16 mouse cellular contexts compared by ENCODE assay signal in the genomic region with DNA sequence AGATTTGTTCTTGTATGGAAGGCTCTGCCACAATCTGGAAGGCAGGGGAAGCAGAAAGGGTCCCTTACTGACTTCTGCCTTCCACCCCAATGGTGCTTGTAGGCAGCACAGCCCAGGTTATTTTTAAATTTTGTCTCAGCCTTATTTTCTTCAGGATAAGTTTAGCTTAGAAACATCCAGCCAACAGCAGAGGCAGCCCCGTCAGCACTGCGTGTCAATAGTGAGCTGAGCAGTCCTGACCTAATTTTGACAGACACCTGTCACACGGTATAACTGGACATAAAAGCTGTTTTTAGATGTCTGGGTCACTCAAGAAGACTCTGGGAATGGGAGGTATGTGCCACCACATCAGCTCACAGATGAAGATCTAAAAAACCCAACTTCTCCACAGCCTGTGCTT. TPM values are rescaled to one million over a fixed set of nuclear protein-coding genes. Genes with fewer than 3 reads are reported as not detected.
"Had no signal": no experiment of that assay in that cellular context is flagged by ENCODE, and none has a peak within 500 bp of the region (broad histone marks: within the 10 kb centered on the region; RNA-seq: fewer than 3 reads in every experiment).

No protein-coding gene starts in this region.

- H3K4me3 ChIP-seq: left cerebral cortex, adult 2 months; liver, embryonic 13.5 days had no signal

- H3K4me1 ChIP-seq: liver, embryonic 13.5 days had no signal

- H3K27ac ChIP-seq: left cerebral cortex, adult 2 months; liver, embryonic 13.5 days; stomach, postnatal 0 days had no signal

- H3K36me3 ChIP-seq: liver, embryonic 13.5 days had no signal

- H3K9me3 ChIP-seq: liver, embryonic 13.5 days had no signal

- DNase-seq: kidney, postnatal 10 days; kidney, postnatal 36 days; layer of hippocampus, postnatal 36 days; liver, embryonic 13.5 days; lung, adult 2 months; lung, postnatal 14 days; lung, postnatal 4 days; midbrain, embryonic 14.5 days; thymus, adult 2 months; thymus, postnatal 14 days; thymus, postnatal 4 days had no signal

- H3K27me3 ChIP-seq: liver, embryonic 13.5 days had no signal

- H3K9ac ChIP-seq: liver, embryonic 13.5 days had no signal

- H3K4me2 ChIP-seq: liver, embryonic 13.5 days; midbrain, embryonic 11.5 days had no signal

RNA-seq across cellular contexts. Expression of a gene that starts 9.1 kb away (rescaled TPM):
- total RNA-seq: megakaryocyte progenitor cell, adult 5-6 weeks; megakaryocyte-erythroid progenitor cell, adult 5-6 weeks had no signal
